Mouse (Mus musculus): Measurements from ENCODE around the gene Rpl22. TPM values are rescaled to one million over a fixed set of nuclear protein-coding genes. Genes with fewer than 3 reads are reported as not detected.
A peak's percentile ranks its signal among the peaks of the same experiment; 100 is the strongest.

Gene Rpl22
- polyA plus RNA-seq, 1 experiment from 2014 or later, result 150 TPM

- Histone ChIP-seq H3K4me2 (ENCODE audit: low read depth, low read length) (no peak overlapping the region), H3K36me3 (ENCODE audit: control insufficient read depth, insufficient read depth, low read length) (no peaks in the 10 kb centered on the region), H3K9me3 (ENCODE audit: control insufficient read depth, low read length) (no peaks in the 10 kb centered on the region), H3K4me1 (ENCODE audit: control insufficient read depth, insufficient read depth, low read length) (peaks cover 2% of the 10 kb centered on the region), H3K27ac (ENCODE audit: low read depth, low read length) (no peak overlapping the region), H3K4me3 (ENCODE audit: low read depth, low read length) (no peak overlapping the region), H3K9ac (replicated peaks; ENCODE audit: low read depth, low read length) (no peak overlapping the region), H3K27me3 (ENCODE audit: control insufficient read depth, insufficient read depth, low read length) (peaks cover 8% of the 10 kb centered on the region)
- WGBS, result 56% methylated on average over 5 of the region's 5 CpGs
- no peak for ATAC-seq (ENCODE audit: low read depth)
These were observed 4.1 kb upstream of the Rpl22 start for GRCm38 (mm10) chr4:152321464-152321863.

DNA sequence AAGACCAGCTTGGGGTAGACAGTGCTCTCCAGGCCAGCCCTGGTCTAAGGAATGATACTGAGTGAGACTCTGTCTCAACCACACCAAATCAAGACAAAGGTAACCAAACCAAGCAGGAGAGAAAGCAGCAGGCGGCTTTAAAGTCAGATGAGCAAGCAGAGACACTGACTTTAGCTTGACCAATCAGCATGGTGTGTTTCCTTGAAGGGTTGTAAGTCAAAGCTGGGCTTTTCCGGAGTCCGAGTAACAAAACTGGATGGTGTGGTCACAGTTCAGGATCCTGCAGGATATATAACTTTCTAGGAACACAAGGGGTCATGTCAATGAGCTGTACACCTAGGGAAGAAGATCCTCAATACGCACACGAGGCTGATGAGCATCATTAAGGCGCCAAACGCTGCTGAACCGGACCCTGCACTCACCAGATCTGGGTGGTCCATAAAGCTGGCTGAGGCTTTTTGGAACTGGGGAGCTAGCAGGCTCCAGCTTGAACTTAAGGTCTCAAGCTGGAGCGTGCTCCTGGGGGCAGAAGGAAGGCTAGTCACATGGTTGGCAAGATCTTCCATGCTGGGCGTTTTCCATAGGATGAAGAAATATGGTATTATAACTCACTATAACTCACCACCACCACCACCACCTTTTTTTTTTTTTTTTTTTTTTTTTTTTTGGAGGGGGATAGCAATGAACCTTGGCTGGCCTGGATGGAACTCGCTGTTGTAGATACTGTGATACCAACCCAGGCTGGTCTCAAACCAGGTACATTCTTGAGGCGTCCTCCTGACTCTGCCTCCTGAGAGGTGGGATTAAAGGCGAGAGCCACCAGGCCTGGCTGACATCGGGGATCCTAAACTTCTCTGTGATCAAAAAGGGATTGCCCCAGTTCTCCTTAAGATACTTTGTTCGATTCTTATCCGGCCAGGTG lies 640 bp upstream of the Rpl22 start:
- 59% methylated on average over 16 of the region's 16 CpGs for WGBS
- ATAC-seq (ENCODE audit: low read depth), result peak; percentile 9; the same call in 1 of the 2 replicates

DNA sequence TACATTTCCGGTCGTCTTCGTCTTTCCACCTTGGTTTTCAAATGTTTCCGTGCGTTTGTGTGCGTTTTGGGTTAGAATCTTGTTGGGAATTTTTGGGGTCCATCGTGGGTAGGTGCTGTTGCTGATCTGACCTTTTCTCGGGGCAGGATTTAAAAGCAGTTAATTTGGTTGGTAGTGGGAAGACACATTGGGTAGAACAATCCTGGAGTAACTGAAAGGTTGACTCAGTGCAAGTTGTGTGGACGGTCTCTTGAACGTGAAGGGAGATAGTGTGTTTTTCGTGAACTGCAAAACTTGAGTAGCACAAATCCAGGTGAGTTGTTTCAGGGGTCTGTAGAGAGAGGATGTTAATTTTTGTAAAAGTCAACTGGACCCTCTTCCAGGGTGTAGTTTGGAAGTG lies 1.0 kb downstream of the Rpl22 start:
- peaks cover 10% of the 10 kb centered on the region for H3K4me1 ChIP-seq (ENCODE audit: control insufficient read depth, insufficient read depth, low read length)
- WGBS, result 2% methylated on average over 11 of the region's 11 CpGs
- ATAC-seq (ENCODE audit: low read depth), result no peak

More for the DNA sequence above, 640 bp upstream of the Rpl22 start:
- Histone ChIP-seq H3K27ac (ENCODE audit: low read depth, low read length) (no peak overlapping the region), H3K9me3 (ENCODE audit: control insufficient read depth, low read length) (no peaks in the 10 kb centered on the region), H3K4me3 (ENCODE audit: low read depth, low read length) (peak overlapping the region; percentile 72), H3K4me1 (ENCODE audit: control insufficient read depth, insufficient read depth, low read length) (peaks cover 10% of the 10 kb centered on the region), H3K36me3 (ENCODE audit: control insufficient read depth, insufficient read depth, low read length) (peaks cover 11% of the 10 kb centered on the region), H3K4me2 (ENCODE audit: low read depth, low read length) (peak overlapping the region; percentile 32; the same call in 1 of the 2 replicates), H3K27me3 (ENCODE audit: control insufficient read depth, insufficient read depth, low read length) (no peaks in the 10 kb centered on the region; the same call in 1 of the 2 replicates), H3K9ac (replicated peaks; ENCODE audit: low read depth, low read length) (no peak overlapping the region)

GRCm38 (mm10) chr4:152328691-152329090 lies 3.1 kb downstream of the Rpl22 start:
- H3K4me3 ChIP-seq (ENCODE audit: low read depth, low read length), result no peak overlapping the region
- ATAC-seq (ENCODE audit: low read depth), result no peak
- H3K4me1 ChIP-seq (ENCODE audit: control insufficient read depth, insufficient read depth, low read length), result peaks cover 10% of the 10 kb centered on the region
- no peak overlapping the region for H3K9ac ChIP-seq (replicated peaks; ENCODE audit: low read depth, low read length)
- H3K27me3 ChIP-seq (ENCODE audit: control insufficient read depth, insufficient read depth, low read length), result no peaks in the 10 kb centered on the region; the same call in 1 of the 2 replicates
- no peak overlapping the region for H3K4me2 ChIP-seq (ENCODE audit: low read depth, low read length)
- 80% methylated on average over 6 of the region's 6 CpGs for WGBS
- no peak overlapping the region for H3K27ac ChIP-seq (ENCODE audit: low read depth, low read length)
- H3K36me3 ChIP-seq (ENCODE audit: control insufficient read depth, insufficient read depth, low read length), result peaks cover 39% of the 10 kb centered on the region
- no peaks in the 10 kb centered on the region for H3K9me3 ChIP-seq (ENCODE audit: control insufficient read depth, low read length)

More for the DNA sequence above, 1.0 kb downstream of the Rpl22 start:
- Histone ChIP-seq H3K36me3 (ENCODE audit: control insufficient read depth, insufficient read depth, low read length) (peaks cover 23% of the 10 kb centered on the region), H3K4me2 (ENCODE audit: low read depth, low read length) (peak overlapping the region; percentile 58), H3K27me3 (ENCODE audit: control insufficient read depth, insufficient read depth, low read length) (no peaks in the 10 kb centered on the region; the same call in 1 of the 2 replicates), H3K4me3 (ENCODE audit: low read depth, low read length) (peak overlapping the region; percentile 72), H3K27ac (ENCODE audit: low read depth, low read length) (no peak overlapping the region), H3K9me3 (ENCODE audit: control insufficient read depth, low read length) (no peaks in the 10 kb centered on the region), H3K9ac (replicated peaks; ENCODE audit: low read depth, low read length) (peak overlapping the region; percentile 60)

DNA sequence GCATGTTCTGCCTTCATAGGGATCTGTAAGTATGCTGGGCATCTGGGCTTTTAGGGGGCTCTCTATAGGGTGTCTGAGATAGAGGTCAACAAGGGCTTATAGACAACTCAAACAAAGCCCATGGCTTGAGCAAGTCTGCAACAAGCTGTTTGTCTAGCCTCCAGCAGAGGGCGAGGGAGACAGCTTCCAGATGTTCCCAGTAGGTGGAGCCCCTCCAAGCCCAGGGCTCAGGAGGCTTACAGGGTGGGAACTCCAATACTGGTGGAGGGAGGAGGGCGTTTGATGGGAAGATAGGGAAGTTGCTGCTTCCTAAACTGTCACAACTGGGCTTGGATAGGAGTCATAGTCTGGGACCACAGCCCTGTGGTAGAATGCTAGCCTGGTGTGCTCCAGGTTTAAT lies 7.4 kb downstream of the Rpl22 start:
- no peaks in the 10 kb centered on the region for H3K27me3 ChIP-seq (ENCODE audit: control insufficient read depth, insufficient read depth, low read length)
- peaks cover 44% of the 10 kb centered on the region for H3K36me3 ChIP-seq (ENCODE audit: control insufficient read depth, insufficient read depth, low read length)
- H3K9me3 ChIP-seq (ENCODE audit: control insufficient read depth, low read length), result no peaks in the 10 kb centered on the region
- H3K4me2 ChIP-seq (ENCODE audit: low read depth, low read length), result no peak overlapping the region
- no peaks in the 10 kb centered on the region for H3K4me1 ChIP-seq (ENCODE audit: control insufficient read depth, insufficient read depth, low read length)
- peak; percentile 60; the same call in 1 of the 2 replicates for ATAC-seq (ENCODE audit: low read depth)
- H3K9ac ChIP-seq (replicated peaks; ENCODE audit: low read depth, low read length), result no peak overlapping the region
- WGBS, result 32% methylated on average over 2 of the region's 2 CpGs
- H3K27ac ChIP-seq (ENCODE audit: low read depth, low read length), result no peak overlapping the region
- H3K4me3 ChIP-seq (ENCODE audit: low read depth, low read length), result no peak overlapping the region

DNA sequence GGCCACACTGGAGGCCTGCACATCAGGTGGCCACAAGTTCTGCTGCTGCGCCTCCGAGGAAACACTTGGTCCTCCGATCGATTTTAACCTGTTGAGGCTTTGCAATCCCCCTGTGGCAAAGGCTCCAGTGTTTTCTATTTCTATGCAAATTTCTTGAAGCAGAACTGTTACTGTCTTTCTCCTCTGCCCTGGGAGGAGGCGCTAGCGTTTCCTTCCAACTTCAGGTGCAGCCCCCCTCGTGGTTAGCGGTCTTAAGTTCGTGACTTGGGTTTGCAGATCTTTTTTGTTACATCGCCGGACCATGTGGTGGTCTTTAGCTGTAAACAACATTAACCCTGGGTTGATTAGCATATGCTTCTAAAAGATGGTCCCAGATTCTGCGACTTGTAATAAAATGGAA lies 8.0 kb downstream of the Rpl22 start:
- ATAC-seq (ENCODE audit: low read depth), result no peak

GRCm38 (mm10) chr4:152337772-152338171 lies 12.2 kb downstream of the Rpl22 start:
- H3K4me3 ChIP-seq (ENCODE audit: low read depth, low read length), result no peak overlapping the region
- 27% methylated on average over 5 of the region's 6 CpGs for WGBS
- no peak overlapping the region for H3K9ac ChIP-seq (replicated peaks; ENCODE audit: low read depth, low read length)
- ATAC-seq (ENCODE audit: low read depth), result no peak
- no peaks in the 10 kb centered on the region; the same call in 1 of the 2 replicates for H3K27me3 ChIP-seq (ENCODE audit: control insufficient read depth, insufficient read depth, low read length)
- H3K4me1 ChIP-seq (ENCODE audit: control insufficient read depth, insufficient read depth, low read length), result peaks cover 13% of the 10 kb centered on the region
- H3K27ac ChIP-seq (ENCODE audit: low read depth, low read length), result no peak overlapping the region
- no peak overlapping the region for H3K4me2 ChIP-seq (ENCODE audit: low read depth, low read length)
- no peaks in the 10 kb centered on the region for H3K9me3 ChIP-seq (ENCODE audit: control insufficient read depth, low read length)
- H3K36me3 ChIP-seq (ENCODE audit: control insufficient read depth, insufficient read depth, low read length), result peaks cover 10% of the 10 kb centered on the region; the same call in 1 of the 2 replicates

More for the DNA sequence above, 8.0 kb downstream of the Rpl22 start:
- Histone ChIP-seq H3K4me1 (ENCODE audit: control insufficient read depth, insufficient read depth, low read length) (peaks cover 3% of the 10 kb centered on the region; the same call in 1 of the 2 replicates), H3K9me3 (ENCODE audit: control insufficient read depth, low read length) (no peaks in the 10 kb centered on the region), H3K9ac (replicated peaks; ENCODE audit: low read depth, low read length) (no peak overlapping the region), H3K36me3 (ENCODE audit: control insufficient read depth, insufficient read depth, low read length) (peaks cover 44% of the 10 kb centered on the region), H3K4me3 (ENCODE audit: low read depth, low read length) (no peak overlapping the region), H3K27ac (ENCODE audit: low read depth, low read length) (no peak overlapping the region), H3K27me3 (ENCODE audit: control insufficient read depth, insufficient read depth, low read length) (no peaks in the 10 kb centered on the region), H3K4me2 (ENCODE audit: low read depth, low read length) (no peak overlapping the region)
- WGBS, result 96% methylated on average over 12 of the region's 12 CpGs

DNA sequence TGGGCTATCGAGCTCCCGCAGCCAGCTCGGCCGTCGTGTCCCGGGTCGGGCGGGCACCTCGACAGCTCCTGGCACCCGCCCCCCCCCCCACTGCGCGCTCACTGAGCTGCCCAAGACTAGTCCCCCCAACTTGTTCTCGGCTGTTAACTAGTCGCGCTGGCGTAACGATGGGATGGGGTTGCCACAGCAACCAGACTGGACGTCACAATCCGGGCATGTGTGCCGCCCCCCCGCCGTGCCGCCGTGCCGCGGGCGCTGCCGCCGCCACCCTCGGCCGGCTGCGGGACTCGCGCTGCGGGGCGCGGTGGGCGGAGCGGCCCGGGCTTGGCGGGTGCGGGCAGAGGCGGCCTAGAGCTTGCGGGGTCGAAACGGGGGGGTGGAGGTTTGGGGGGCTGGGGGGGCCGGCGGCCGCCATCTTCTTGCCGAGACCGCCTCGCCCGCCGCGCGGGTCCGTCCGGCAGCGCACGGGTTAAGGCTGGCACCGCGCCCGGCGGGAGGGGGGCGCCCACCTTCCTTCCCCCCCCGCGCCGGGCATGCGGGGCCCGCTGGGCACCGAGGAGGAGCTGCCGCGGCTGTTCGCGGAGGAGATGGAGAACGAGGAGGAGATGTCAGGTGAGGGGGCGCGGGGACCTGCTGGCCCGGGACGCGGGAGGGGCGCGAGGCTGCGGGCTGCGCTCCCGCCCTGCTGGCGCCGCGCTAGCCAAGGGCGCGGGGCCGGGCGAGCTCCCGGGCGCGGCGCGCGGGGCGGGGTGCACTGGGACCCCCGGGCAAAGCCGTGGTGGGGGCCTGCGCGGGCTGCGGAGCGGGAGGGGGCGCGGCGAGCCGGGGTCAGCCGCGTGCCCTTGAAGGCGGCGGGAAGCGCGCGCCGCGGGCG lies 13.1 kb downstream of the Rpl22 start, which contains the start of gene Chd5:
TSS of gene Chd5 (plus strand) at position 233 of the 874 bp plus-strand sequence.
- Histone ChIP-seq H3K4me3 (ENCODE audit: low read depth, low read length) (peak within 1 kb of the TSS; percentile 54), H3K4me1 (ENCODE audit: control insufficient read depth, insufficient read depth, low read length) (peaks cover 13% of the 10 kb centered on the region), H3K4me2 (ENCODE audit: low read depth, low read length) (peak within 1 kb of the TSS; percentile 83), H3K9me3 (ENCODE audit: control insufficient read depth, low read length) (no peaks in the 10 kb centered on the region), H3K27ac (ENCODE audit: low read depth, low read length) (peak within 1 kb of the TSS; percentile 77), H3K36me3 (ENCODE audit: control insufficient read depth, insufficient read depth, low read length) (peaks cover 5% of the 10 kb centered on the region; the same call in 1 of the 2 replicates), H3K9ac (replicated peaks; ENCODE audit: low read depth, low read length) (peak within 1 kb of the TSS; percentile 86), H3K27me3 (ENCODE audit: control insufficient read depth, insufficient read depth, low read length) (no peaks in the 10 kb centered on the region; the same call in 1 of the 2 replicates)
- peak; percentile 54 for ATAC-seq (ENCODE audit: low read depth)
- 0% methylated on average over 42 of the region's 120 CpGs for WGBS
